Mouse (Mus musculus) embryo, embryonic 11 days (tissue): ENCODE data around the gene Foxi2.

Source experiments
- DNase-seq: peaks from one replicate; pipeline ENCODE4 v3.0.0-alpha.2; 2015

The Foxi2 gene

DNA sequence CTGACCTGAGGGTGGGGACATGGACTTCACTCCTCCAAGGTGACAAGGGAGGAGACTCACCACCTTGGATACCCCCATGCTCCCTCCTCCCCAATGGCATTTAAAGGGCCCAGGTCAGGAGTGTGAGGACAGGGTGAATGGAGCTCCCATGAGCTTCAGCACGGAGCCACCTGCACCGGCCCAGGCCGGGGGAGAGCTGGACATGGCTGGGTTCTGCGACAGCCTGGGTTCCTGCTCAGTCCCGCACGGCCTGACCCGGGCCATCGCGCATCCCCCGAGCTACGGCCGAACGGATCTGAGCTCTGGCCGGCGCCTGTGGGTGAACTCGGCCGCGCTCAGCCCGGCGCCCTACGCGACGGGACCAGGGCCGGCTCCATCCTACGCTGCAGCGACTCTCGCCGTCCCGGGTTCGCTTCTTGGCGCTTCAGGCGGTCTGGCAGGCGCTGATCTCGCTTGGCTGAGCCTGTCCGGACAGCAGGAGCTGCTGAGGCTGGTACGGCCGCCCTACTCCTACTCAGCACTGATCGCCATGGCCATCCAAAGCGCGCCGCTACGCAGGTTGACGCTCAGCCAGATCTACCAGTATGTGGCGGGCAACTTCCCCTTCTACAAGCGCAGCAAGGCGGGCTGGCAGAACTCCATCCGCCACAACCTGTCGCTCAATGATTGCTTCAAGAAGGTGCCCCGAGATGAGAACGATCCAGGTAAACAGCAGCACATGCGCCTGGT is at the start of gene Foxi2:
Gene Foxi2, plus strand, starts transcription at position 72 of the 729 bp plus-strand sequence.
- peak; percentile 31 for DNase-seq

DNA sequence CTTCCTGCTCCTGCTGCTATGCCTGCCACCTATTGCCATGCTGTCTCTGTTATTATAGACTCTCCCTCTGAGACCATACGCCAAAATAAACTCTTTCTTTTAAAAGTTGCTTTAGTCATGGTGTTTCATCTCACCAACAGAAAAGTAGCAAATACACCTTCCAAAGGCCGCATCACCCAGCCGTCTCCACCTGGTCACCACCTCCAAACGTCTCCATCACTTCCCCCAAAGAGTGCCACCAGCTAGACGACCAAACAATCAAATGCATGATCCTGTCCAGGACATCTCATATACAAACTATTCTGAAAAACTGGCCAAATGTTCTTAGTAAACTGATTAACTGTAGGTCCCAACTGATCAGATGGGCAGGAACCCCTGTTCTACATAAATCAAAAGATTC is 45.5 kb upstream of the Foxi2 start:
- DNase-seq: no peak

DNA sequence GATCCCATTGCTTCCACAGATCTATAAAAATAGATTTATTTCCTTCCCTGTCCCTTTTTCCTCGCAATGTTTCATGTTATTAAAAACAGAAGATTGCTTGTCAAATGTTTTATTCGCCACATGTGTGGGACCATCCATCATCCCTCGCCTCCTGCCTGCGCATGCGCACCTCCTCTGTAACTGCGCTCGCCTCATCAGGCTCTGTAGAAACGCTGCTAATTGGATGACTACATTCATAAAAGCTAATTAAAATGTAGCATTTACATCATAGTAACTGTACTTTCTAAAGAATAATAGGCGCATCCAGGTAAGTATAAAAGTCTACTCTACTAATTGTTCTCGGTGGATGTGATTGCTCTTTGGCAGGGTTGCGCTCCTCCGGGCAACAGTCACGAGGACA is 34.1 kb upstream of the Foxi2 start:
- no peak for DNase-seq

DNA sequence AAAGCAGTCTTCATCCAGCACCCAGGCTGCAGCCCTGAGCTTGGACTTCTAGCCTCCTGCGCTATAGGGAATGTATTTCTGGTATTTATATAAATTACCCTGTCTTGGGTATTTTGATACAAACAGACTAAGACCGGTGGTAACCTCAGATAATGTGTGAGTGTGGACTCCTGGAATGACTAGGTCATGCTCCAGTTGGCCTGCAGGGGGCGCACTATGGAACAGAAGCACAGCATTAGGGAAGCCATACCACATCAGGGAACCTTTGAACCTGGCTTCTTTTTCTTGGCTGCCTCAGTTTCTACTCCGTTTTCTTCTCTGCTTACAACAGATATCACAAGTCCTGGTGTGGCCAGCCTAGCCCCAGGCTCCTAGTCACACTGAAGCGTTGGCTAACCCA is 33.2 kb upstream of the Foxi2 start:
- DNase-seq: no peak

DNA sequence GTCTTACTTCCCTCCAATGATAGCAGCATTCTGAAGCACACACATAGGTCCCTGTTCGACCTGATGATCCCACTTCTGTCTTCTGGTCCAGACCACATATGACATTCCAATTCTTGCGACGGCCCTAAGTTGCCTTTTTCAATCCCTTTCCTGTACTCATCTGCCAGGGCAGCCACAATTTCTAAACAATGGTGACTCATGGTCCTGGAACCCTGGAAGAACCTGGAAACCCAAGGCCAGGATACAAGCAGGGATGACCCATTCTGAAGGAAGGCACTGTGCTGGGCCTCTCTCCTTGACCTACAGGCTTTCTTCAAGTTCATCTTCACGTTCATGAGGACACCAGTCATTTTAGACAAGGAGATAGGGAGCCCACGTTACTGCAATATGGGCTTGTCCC is 31.8 kb upstream of the Foxi2 start:
- DNase-seq: no peak

DNA sequence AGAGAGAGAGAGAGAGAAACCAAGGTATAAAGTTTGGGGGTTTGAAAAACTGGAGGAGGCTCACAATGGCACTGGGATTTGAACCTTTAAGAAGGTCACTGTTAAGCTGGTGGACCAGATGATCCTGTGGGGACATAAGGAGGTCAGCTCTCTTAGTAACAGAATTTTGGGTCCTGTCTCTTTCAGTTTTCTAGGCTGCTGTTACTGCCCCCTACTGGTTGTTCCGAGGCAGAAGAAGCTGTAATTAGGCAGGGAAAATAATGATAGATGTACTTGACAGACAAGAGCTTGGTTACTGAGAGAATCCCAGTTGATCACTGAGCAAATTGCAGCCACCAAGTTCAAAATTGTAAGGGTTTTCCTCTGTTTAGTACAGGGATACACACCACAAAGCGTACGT is 21.1 kb upstream of the Foxi2 start:
- no peak for DNase-seq

DNA sequence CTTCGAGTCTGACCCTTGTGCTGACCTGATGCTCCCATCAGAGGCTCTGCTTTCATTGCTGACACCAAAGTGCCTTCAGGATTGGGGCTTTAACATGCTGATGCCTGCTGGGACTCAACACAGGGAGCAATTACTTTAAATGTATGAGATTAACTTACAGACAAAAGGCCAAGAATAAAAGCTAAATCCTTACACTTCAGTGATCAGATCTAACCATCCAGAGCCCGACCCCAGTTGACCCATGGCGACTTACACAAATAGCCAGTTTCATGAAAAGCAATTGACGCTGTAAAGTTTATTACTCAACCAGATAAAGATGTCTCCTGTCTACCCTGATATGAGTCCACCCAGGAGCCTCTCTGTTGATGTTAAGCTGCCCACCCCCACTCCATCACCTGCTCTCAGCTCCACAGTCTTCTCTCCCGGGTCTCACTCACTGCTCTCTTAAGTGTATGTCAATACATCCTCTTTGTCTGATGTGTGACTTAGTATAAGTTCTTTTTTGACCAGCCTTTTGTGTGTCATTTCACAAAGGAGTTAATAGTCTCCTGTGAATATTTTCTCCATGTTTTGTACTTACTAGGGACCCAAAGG is 17.1 kb upstream of the Foxi2 start:
- DNase-seq: no peak

DNA sequence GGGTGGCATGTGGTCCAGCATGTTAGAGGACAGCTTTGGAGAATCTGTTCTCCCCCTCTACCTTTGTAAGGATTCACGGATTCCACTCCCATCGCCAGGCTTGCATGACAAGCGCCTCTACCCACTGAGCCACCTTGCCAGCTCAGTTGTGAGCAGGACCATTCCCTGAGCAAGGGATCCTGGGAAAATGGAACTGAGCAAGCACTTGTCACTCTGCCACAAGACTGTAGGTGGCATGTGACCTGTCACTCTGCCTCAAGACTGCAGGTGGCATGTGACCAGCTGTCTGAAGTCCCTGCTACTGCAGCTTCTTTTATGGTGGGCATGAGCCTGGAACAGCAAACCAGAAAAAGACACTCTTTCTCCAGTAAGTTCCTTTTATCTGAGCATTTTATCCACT is 15.7 kb upstream of the Foxi2 start:
- no peak for DNase-seq

DNA sequence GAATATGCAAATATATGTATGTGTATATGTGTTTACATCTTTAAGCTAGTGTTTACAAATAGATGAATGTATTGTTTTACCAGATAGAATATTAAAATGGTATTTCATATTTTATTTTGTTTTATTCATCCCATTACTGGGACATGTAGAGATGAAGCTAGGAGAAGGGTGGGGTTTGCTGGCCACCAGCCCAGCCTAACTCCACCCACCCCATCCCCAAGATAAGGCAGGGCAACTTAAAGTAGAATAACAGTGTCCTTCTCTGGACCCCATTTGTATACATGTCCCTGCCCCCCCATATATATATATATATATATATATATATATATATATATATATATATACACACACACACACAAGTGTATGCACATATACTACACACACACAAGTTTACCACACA is 14.9 kb upstream of the Foxi2 start:
- no peak for DNase-seq

DNA sequence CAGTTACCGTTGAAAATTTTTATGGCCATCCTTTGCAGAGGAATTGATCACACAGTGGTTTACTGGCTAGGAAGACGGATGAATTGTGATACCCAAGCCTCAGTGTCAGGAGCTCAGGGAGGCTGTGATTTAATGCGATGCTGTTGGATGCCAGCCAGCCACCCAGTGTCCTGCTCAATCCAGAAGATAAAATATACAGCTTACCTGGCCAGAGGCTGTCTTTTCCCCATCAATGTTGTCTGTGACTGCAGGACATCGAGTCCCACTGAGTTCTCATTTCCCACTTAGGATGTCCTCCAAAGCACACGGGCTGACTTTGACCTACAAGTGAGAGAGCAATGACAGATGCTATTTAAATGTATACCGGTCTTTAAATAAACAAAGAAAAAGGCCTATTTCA is 13.0 kb upstream of the Foxi2 start:
- DNase-seq: no peak

DNA sequence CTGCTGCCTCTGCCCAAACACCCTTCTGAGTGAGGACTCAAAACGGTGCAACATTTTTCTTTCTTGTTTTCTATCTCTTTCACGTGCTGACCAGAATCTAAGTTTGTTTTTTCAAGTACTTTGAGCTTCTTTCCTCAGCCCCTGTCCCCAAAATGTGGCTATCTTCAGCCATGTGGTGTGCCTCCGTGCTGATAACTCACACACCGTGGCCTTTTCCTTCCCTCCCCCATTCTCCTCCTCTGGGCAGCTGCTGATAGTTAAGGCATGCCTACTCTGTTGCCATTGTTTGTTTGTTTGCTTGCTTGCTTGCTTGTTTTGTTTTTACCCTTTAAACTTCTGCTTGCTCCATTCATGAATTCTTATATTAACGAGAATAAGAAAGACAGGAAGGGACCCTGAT is 12.2 kb upstream of the Foxi2 start:
- no peak for DNase-seq

DNA sequence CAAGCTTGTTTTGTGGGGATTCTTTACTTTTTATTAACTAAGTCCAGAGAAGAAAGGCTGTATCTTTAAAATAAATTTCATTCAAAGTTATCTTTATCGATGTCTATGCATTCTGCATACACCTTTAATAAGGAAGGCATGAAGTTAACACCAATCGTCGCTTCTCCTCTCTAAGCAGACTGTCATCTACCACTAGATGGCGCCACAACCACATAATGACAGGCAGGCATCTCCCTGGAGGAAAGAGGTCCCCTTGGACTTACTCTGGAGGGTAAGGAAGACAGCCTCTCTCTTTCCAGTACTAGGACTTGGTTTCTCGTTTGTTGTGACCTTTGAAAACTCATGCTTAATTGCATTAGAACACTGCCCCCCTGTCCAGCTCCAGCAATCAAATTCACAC is 6.7 kb upstream of the Foxi2 start:
- peak; percentile 90 for DNase-seq

DNA sequence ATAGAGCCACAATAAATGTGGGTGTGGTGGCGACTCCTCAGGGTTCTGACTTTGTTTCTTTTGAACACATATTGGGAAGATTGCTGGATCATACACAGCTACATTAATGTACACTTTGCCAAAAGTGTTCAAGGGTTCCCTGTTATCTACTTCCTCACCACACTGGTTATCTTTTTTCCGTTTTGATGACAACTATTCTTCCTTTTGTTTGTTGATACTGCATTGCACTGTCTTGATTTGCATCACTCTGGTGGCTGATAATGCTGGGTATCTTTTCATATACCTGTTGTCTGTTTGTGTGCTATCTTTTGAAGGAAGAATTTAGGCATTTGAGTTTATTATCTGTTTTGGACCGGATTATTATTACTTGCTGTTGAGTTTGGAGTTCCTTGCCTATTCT is 3.3 kb upstream of the Foxi2 start:
- DNase-seq: no peak

DNA sequence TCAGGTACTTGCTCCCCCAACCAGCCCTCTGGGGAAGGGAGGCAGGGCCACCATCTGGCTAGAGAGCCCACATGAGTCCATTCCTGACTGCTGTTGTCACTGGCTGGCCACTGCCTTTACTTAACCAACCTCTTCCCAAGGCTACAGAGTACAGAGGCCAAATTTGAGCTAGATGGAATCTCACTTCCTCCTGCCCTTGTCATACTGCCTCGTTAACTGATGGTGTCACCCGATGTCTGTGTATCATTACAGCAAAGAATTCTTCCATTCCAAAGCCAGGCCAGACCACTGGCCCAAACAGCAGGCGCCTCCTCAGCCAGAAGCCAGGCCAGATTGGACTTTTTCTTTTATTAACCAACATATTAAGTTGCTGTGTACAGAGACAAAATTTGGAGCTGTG is 1.6 kb upstream of the Foxi2 start:
- no peak for DNase-seq

DNA sequence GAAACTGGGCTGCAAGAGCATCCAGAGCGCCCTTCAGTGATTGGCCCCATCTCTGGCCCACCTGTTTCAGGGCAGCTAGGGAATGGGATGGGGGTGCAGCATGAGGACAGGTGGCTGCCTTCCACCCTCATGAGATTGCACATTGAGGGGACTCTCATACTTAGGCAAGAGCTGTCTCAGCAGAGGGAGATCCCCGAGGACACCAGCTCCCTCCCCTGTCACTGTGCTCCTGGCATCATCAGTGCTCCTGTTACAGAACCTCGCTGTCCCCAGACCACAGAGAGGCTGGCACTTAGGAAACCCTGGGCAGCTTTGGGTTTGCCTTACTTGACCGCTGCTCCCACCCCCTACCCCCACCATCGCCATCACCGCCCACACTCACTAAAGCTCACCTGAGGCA is 2.2 kb downstream of the Foxi2 start:
- DNase-seq: no peak

DNA sequence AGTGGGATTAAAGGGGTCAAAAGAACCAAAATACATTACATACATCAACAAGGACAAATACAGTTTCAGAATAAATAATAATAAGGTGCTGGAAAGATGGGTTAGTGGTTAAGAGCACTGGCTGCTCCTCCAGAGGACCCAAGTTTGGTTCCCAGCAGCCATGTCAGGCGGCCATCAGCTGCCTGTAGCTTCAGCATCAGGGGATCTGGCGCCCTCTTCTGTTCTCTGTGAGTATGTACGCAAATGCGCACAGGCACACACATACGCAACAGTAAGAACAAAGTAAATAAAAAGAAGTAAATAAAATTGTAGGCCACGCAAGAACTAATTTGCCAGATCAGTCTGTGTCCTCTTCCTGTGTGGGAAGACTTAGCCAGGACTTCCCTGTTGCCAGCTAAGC is 18.7 kb downstream of the Foxi2 start:
- DNase-seq: no peak

DNA sequence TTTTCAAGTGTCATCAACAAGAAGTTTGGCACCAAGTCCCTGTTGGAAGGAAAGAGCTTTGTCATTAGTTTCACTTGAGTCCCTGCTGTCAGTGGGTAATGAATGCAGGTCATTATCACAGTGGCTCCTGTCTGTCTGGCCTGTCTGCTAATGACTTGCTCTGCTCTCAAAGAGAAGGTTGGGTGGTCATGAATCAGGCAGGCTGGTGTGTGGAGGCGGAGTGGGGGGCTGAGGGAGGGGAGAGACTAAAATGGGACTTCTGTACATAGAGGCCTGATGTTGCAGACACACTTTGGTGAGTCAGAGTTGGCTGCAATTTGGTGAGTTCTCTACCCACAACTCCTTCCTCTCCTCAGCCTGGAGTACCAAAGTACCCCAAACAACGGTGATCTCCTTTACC is 20.8 kb downstream of the Foxi2 start:
- DNase-seq: no peak

DNA sequence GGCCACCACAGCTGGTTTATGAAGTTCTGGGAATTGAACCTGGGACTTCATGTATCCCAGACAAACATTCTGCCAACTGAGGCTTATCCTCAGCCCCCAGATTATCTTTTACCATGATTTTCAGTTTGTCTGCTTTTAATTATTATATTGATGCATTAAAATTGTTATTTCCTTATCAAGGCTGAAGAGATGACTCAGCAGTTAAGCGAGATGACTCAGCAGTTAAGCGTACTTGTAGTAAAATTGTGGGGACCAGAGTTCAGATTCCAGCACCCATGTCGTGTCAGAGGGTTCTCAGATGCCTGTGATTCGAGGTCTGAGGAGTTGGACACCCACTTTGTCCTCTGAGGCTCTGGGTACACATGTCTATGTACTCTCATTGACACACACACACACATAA is 33.8 kb downstream of the Foxi2 start:
- no peak for DNase-seq

DNA sequence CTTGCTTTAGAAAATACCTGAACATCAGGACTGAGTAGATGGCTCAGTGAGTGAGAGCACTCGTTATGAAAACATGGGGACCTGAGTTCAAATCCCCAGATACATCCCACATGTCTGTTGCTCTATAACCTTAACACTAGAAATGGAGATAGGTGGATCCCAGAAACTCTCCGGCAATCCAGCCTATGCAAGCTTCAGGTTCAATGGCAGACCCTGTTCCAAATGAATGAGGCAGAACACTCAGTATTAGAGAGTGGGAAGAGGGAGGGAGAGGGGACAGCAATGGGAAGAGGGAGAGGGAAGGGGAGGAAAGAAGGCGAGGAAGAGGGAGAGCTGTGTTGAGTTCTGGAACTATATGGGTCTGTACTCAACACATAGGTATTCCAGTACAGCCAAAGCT is 41.2 kb downstream of the Foxi2 start:
- no peak for DNase-seq

DNA sequence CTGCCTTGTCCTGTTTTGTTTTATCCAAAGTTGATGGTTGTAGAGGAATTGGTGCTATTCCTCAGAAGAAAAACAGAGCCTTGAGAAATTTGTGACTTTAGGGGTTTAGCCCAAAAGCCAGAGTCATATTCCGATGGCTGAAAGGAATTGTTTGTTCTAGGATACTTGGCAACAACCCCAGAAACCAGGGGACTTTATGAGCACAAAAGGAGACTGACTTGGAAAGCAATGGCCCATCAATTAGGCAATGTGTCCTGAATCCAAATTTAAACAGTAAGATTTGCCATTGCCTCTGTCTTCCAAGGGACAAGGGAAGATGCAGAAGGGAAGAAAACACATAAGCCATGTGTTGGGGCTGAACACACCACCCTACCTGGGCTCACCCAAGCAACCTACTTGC is 42.3 kb downstream of the Foxi2 start:
- DNase-seq: no peak

DNA sequence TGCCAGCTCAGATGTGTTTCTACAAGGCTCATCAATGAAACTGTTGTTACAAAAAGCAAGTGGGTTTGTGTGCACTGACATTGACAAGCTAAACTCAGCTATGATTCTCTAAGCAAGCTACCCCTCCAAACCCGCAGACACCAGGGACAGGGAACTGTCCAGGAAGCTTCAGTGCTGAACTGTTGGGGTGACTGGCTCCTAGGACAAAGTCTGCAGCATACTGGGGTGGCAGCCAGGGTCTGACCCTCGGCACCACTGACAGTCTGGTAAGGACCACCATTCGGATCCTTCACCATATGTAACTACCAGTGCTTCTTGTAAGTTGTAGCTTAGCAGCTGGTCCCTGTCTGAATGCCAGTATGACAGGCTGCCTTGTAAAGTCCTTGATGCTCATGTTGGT is 43.6 kb downstream of the Foxi2 start:
- peak; percentile 59 for DNase-seq
